Mouse (Mus musculus) bone marrow, adult 2 months (tissue): ENCODE results near the gene Rhobtb1.

Experiments used
- CTCF ChIP-seq: fragments of 200-500 bp; IDR thresholded peaks from 2 replicates; pipeline ENCODE4 v1.5.1; 2011; ENCODE audit warnings: low read length, control low read depth; ENCODE audit not compliant: control insufficient read depth, insufficient read depth
- POLR2A ChIP-seq: fragments of 200-500 bp; IDR thresholded peaks from 2 replicates; pipeline ENCODE4 v1.6.1; 2011; ENCODE audit warnings: low read depth, mild to moderate bottlenecking, control low read depth, low read length, borderline replicate concordance; ENCODE audit not compliant: control insufficient read depth

- TF ChIP-seq CTCF (no peak), POLR2A (no peak)
Observed at GRCm38 (mm10) chr10:69311867-69312266, 160.6 kb downstream of the Rhobtb1 start.
